Mouse (Mus musculus) gastrocnemius, postnatal 4 days (tissue): ENCODE measurements around the gene Olfr453. TPM values are rescaled to one million over a fixed set of nuclear protein-coding genes. Genes with fewer than 3 reads are reported as not detected.
A peak's percentile ranks its signal among the peaks of the same experiment; 100 is the strongest.

Experiments
- DNase-seq, 2 experiments: peaks; one replicate each; pipeline ENCODE4 v3.0.0; 2021 to 2022; ENCODE audit warnings: low spot score in 2 of 2, mixed read lengths in 2 of 2
- long read RNA-seq, 2 experiments: library from polyadenylated mRNA; stranded (forward); transcript quantifications; one replicate each; pipeline ENCODE4 v2.0.0; 2021
- total RNA-seq, 2 experiments: library from RNA; stranded (reverse); gene quantifications; 2 replicates each; pipeline ENCODE4 v1.2.3; 2021

Olfr453 gene
- not detected for total RNA-seq
- long read RNA-seq, experiment 1 = 0 reads
- long read RNA-seq, experiment 2 = 0 reads

- no peak for DNase-seq
These were observed at the start of gene Olfr453 for GRCm38 (mm10) chr6:42739071-42739470. Olfr453 (plus strand) TSS chr6:42739371.

DNA sequence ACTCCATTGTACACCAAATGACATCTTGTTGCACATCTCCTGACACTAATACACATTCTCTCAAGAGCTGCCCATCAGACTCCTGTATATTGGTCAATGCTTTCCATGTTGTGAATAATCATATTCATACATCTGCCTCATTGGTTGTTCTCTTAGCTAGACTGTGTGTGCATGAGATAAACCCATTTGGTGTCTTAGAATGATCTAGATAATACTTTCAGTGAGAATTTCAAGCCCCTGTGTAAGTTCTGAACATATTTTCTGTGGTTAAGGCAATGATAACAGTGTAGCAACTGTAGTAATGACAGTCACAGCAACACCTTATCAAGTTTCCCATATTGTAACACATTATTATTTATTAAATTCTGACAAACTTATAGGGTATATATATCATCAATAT lies 49.4 kb upstream of the Olfr453 start:
- DNase-seq = no peak

- peak; percentile 60 to 83 for DNase-seq
These were observed 47.0 kb upstream of the Olfr453 start for GRCm38 (mm10) chr6:42692154-42692516.

GRCm38 (mm10) chr6:42692517-42693190 lies 46.5 kb upstream of the Olfr453 start:
- DNase-seq = peak; percentile 68 to 85

GRCm38 (mm10) chr6:42709291-42710211 lies 29.6 kb upstream of the Olfr453 start, which contains the start of gene Tcaf1:
Tcaf1 (minus strand) TSS chr6:42710088.
- peak; percentile 52 to 82 for DNase-seq

DNA sequence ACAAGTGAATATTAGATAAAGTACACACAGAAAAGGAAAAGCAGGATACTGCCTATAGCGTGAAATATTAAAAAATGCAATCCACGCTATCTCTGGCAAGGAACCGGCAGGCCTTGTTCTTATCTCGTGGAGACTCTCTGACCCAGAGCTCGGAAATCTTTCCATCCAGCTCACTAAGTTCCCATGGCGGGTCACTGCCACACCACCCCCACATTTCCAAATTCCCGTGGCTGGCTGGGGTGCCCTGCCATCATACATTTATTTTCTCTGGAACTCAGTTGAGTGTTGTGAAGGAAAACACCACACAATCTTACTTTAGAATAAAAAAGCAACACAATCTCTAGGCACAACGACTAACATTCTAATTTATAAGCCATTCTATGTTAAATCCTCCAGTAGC lies 24.5 kb upstream of the Olfr453 start:
- no peak for DNase-seq

DNA sequence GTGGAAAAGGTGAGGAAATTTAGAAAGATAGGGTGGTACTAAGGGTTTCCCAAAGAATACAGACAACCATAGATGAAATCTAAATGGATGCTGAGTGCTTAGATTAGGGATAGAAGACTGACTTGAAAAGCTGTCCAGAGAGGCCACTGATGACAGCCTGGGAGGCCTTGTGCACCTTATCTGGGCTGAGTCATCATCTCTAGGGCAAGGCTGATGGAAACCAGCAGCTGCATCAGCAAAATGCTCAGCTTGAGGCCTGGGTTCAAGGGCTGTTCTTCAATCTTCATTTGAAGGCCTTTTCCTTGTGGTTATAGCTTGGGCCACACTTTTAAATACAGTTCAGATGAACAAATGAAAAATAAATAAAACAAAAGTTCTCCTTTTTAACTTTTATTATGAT lies 21.2 kb upstream of the Olfr453 start:
- no peak for DNase-seq

- DNase-seq = no peak
These were observed 3.1 kb downstream of the Olfr453 start for GRCm38 (mm10) chr6:42742303-42742702.

- no peak for DNase-seq
These were observed 8.7 kb downstream of the Olfr453 start for GRCm38 (mm10) chr6:42747846-42748245.

DNA sequence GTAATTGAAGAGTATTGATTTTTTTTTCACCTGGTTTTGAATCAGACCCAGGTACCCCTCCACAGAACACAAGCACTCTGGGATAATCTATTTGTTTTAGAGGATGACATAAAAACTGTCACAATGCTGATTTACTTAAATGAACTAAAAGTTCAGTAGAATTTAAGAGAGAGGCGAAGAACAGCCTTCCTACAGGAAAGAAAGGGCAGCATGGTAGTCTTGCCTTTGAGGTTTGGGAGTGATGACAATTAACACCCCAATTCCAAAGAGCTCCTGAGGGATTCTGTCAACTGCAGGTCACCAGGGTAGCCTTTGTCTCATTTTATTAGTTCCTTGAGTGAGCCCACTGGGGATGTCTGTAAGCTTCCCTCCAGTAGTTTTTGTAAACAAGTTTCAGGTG lies 16.9 kb downstream of the Olfr453 start, which contains the start of gene Olfr38:
TSS of gene Olfr38 (plus strand) at position 301 of the 400 bp plus-strand sequence.
- no peak for DNase-seq

- no peak for DNase-seq
These were observed 37.9 kb downstream of the Olfr453 start for GRCm38 (mm10) chr6:42777066-42777465.

- DNase-seq = no peak
These were observed 45.6 kb downstream of the Olfr453 start, which contains the start of gene Olfr452 for GRCm38 (mm10) chr6:42784793-42785192. Olfr452 (plus strand) TSS chr6:42785093.

- DNase-seq = no peak
These were observed 51.2 kb downstream of the Olfr453 start for GRCm38 (mm10) chr6:42790247-42790948.

GRCm38 (mm10) chr6:42790949-42791556 lies 51.9 kb downstream of the Olfr453 start:
- DNase-seq = no peak

GRCm38 (mm10) chr6:42794982-42795381 lies 55.8 kb downstream of the Olfr453 start:
- DNase-seq = no peak

Other genes with a start within 250 kb of the Olfr453 start
- gene Olfr455, start 191.8 kb upstream of the Olfr453 start, total RNA-seq = not detected
- not detected for gene Tcaf3, start 141.7 kb upstream of the Olfr453 start, total RNA-seq
- 10 to 100 TPM; 11.7 to 12.3 TPM for gene Tcaf2, start 94.1 kb upstream of the Olfr453 start, total RNA-seq
- gene Tcaf1, start 29.3 kb upstream of the Olfr453 start, total RNA-seq = 10 to 100 TPM; 54.5 to 54.8 TPM
- not detected for gene Olfr38, start 17.0 kb downstream of the Olfr453 start, total RNA-seq
- not detected for gene Olfr452, start 45.7 kb downstream of the Olfr453 start, total RNA-seq
- gene Olfr450, start 72.6 kb downstream of the Olfr453 start, total RNA-seq = not detected
- gene Olfr449, start 95.0 kb downstream of the Olfr453 start, total RNA-seq = not detected
- gene Olfr448, start 151.1 kb downstream of the Olfr453 start, total RNA-seq = not detected
- gene Olfr447, start 169.5 kb downstream of the Olfr453 start, total RNA-seq = not detected
- not detected for gene Olfr446, start 182.0 kb downstream of the Olfr453 start, total RNA-seq
- not detected for gene Olfr444, start 209.7 kb downstream of the Olfr453 start, total RNA-seq